Comparison of ENCODE assay signal across 19 mouse cellular contexts in the genomic region with DNA sequence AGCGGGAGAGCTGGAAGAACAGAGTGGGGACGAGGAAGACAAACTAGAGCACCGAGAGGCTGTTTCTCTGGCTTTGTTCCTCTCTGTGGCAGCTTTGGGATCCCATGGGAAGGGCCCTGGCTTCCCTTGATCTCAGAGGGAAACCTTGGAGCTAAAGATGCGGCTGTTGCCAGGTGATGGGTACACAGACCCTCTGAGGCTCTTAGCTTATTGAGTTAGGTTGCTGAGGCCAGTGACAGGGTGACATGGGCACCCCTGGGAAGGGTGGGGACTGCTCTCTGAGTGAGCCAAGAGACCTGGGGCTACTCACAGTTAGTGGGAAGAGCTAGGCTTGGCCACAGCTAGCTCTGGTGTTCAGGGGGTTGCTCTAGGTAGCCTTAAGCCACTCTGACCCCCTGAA. TPM values are rescaled to one million over a fixed set of nuclear protein-coding genes. Genes with fewer than 3 reads are reported as not detected.
"Had no signal": no experiment of that assay in that cellular context is flagged by ENCODE, and none has a peak within 500 bp of the region (broad histone marks: within the 10 kb centered on the region; RNA-seq: fewer than 3 reads in every experiment).

No protein-coding gene starts in this region.

- H3K9ac ChIP-seq: liver, embryonic 15.5 days; liver, postnatal 0 days; lung, embryonic 15.5 days; midbrain, embryonic 13.5 days; midbrain, embryonic 15.5 days; neural tube, embryonic 12.5 days; stomach, embryonic 15.5 days had no signal

- H3K27ac ChIP-seq: liver, embryonic 15.5 days; lung, embryonic 15.5 days; macrophage; midbrain, embryonic 13.5 days; midbrain, embryonic 15.5 days; neural tube, embryonic 12.5 days; stomach, embryonic 15.5 days had no signal

- H3K4me3 ChIP-seq: liver, embryonic 15.5 days; lung, embryonic 15.5 days; megakaryocyte, embryonic 14.5 days; midbrain, embryonic 13.5 days; midbrain, embryonic 15.5 days; neural tube, embryonic 12.5 days; stomach, embryonic 15.5 days had no signal

- H3K36me3 ChIP-seq: liver, embryonic 15.5 days; lung, embryonic 15.5 days; midbrain, embryonic 13.5 days; midbrain, embryonic 15.5 days; neural tube, embryonic 12.5 days; stomach, embryonic 15.5 days had no signal

- H3K9me3 ChIP-seq: liver, embryonic 15.5 days; lung, embryonic 15.5 days; megakaryocyte, embryonic 14.5 days; midbrain, embryonic 13.5 days; midbrain, embryonic 15.5 days; neural tube, embryonic 12.5 days; stomach, embryonic 15.5 days had no signal

- H3K4me1 ChIP-seq: liver, embryonic 15.5 days; lung, embryonic 15.5 days; megakaryocyte, embryonic 14.5 days; midbrain, embryonic 13.5 days; midbrain, embryonic 15.5 days; neural tube, embryonic 12.5 days; stomach, embryonic 15.5 days had no signal

- DNase-seq: liver, postnatal 0 days; lung, adult 2 months; lung, postnatal 14 days; lung, postnatal 36 days; right cerebral cortex, postnatal 14 days had no signal

- ATAC-seq: liver, postnatal 0 days; lung, postnatal 0 days; midbrain, embryonic 13.5 days; midbrain, embryonic 15.5 days had no signal

- H3K27me3 ChIP-seq: liver, embryonic 15.5 days; lung, embryonic 15.5 days; midbrain, embryonic 13.5 days; midbrain, embryonic 15.5 days; neural tube, embryonic 12.5 days; stomach, embryonic 15.5 days had no signal

- H3K4me2 ChIP-seq: liver, embryonic 15.5 days; lung, embryonic 15.5 days; midbrain, embryonic 11.5 days; midbrain, embryonic 13.5 days; midbrain, embryonic 15.5 days; neural tube, embryonic 12.5 days; stomach, embryonic 15.5 days had no signal

RNA-seq across cellular contexts. Expression of gene Tmprss4, which starts 8.4 kb away (rescaled TPM):
- total RNA-seq: monocyte, adult 5-6 weeks had no signal
- polyA plus RNA-seq: liver, embryonic 15.5 days; liver, postnatal 0 days; midbrain, embryonic 11.5 days; midbrain, embryonic 13.5 days; midbrain, embryonic 15.5 days; midbrain, postnatal 0 days; neural tube, embryonic 14.5 days had no signal

RNA-seq across cellular contexts. Expression of gene BC049352, which starts 13.7 kb away (rescaled TPM):
- total RNA-seq: megakaryocyte progenitor cell, adult 5-6 weeks; midbrain, postnatal 0 days had no signal
- polyA plus RNA-seq: lung, adult 2 months; lung, embryonic 15.5 days; midbrain, embryonic 11.5 days; midbrain, embryonic 13.5 days; midbrain, embryonic 15.5 days; neural tube, embryonic 12.5 days; neural tube, embryonic 14.5 days had no signal

RNA-seq across cellular contexts. Expression of gene Scn4b, which starts 57.3 kb away (rescaled TPM):
- total RNA-seq: megakaryocyte progenitor cell, adult 5-6 weeks; monocyte, adult 5-6 weeks had no signal
- polyA plus RNA-seq: macrophage had no signal
